Mouse (Mus musculus) CD8-positive naive resting alpha-beta T cell, adult 2 months (primary cell): Measurements from ENCODE around the gene Spata7.

Source experiments
- DNase-seq, 2 experiments: peaks; one replicate each; pipeline ENCODE4 v3.0.0; 2022; ENCODE audit warnings: low read depth in 2 of 2, low spot score in 2 of 2

Gene Spata7

GRCm38 (mm10) chr12:98670429-98670828 lies 42.5 kb downstream of the Spata7 start:
- DNase-seq, result no peak

- no peak for DNase-seq
Measured at GRCm38 (mm10) chr12:98673879-98674278, 45.9 kb downstream of the Spata7 start.

GRCm38 (mm10) chr12:98674627-98675143 lies 46.7 kb downstream of the Spata7 start:
- DNase-seq, result peak; percentile 44 to 49

GRCm38 (mm10) chr12:98676861-98677260 lies 48.9 kb downstream of the Spata7 start:
- no peak for DNase-seq

- DNase-seq, result no peak
Measured at GRCm38 (mm10) chr12:98677336-98677735, 49.4 kb downstream of the Spata7 start.

GRCm38 (mm10) chr12:98679906-98680305 lies 51.9 kb downstream of the Spata7 start:
- no peak for DNase-seq

GRCm38 (mm10) chr12:98682196-98682595 lies 54.2 kb downstream of the Spata7 start:
- DNase-seq, result no peak

GRCm38 (mm10) chr12:98683171-98683570 lies 55.2 kb downstream of the Spata7 start:
- DNase-seq, result no peak

- no peak for DNase-seq
Measured at GRCm38 (mm10) chr12:98683574-98683973, 55.6 kb downstream of the Spata7 start.

- no peak for DNase-seq
Measured at GRCm38 (mm10) chr12:98690230-98690629, 62.3 kb downstream of the Spata7 start.

- no peak for DNase-seq
Measured at GRCm38 (mm10) chr12:98697202-98697601, 69.2 kb downstream of the Spata7 start.

- DNase-seq, result no peak
Measured at GRCm38 (mm10) chr12:98701564-98701963, 73.6 kb downstream of the Spata7 start.

- no peak for DNase-seq
Measured at GRCm38 (mm10) chr12:98703554-98703953, 75.6 kb downstream of the Spata7 start.

GRCm38 (mm10) chr12:98703961-98704360 lies 76.0 kb downstream of the Spata7 start:
- DNase-seq, result no peak

GRCm38 (mm10) chr12:98712819-98713218 lies 84.9 kb downstream of the Spata7 start:
- DNase-seq, result no peak

- no peak for DNase-seq
Measured at GRCm38 (mm10) chr12:98713621-98714103, 85.7 kb downstream of the Spata7 start.

GRCm38 (mm10) chr12:98714757-98715156 lies 86.8 kb downstream of the Spata7 start:
- DNase-seq, result no peak

GRCm38 (mm10) chr12:98716142-98716541 lies 88.2 kb downstream of the Spata7 start:
- no peak for DNase-seq
